Mouse (Mus musculus): ENCODE results near the gene Rfx1. TPM values are rescaled to one million over a fixed set of nuclear protein-coding genes. Genes with fewer than 3 reads are reported as not detected.
A peak's percentile ranks its signal among the peaks of the same experiment; 100 is the strongest.

The Rfx1 gene
- polyA plus RNA-seq, 2 experiments: 9.8 to 30.4 TPM

DNA sequence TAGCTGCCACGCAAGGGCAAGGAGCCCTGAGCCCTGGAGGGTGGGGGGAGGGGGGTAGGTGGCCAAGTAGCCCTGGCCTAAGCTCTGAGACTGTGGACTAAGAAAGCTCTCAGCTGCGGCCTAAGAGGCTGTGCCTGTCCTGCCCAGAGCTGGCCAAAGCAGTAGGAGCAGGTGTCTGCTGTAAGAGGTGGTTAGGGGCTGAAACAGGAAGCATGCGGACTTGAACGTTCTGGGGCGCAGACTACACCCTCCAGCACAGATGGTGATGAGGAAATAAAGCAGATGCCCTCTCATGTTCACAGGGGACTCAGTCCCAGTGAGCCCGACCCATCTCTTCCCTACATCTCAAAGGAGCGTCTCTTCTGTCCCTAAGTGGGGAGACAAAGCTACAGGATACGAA is 65.6 kb downstream of the Rfx1 start:
- H3K4me1 ChIP-seq (ENCODE audit: control insufficient read depth, insufficient read depth, low read length): peaks cover 12% of the 10 kb centered on the region; the same call in 1 of the 2 replicates
- ATAC-seq (ENCODE audit: low FRiP score, low read depth) (no peak), DNase-seq (ENCODE audit: low spot score) (no peak)
- H3K4me3 ChIP-seq (replicated peaks; ENCODE audit: low read length): no peak overlapping the region
- no peak overlapping the region for H3K9ac ChIP-seq (ENCODE audit: low read depth, low read length, severe bottlenecking)
- H3K4me2 ChIP-seq (replicated peaks; ENCODE audit: low read depth, low read length, severe bottlenecking): no peak overlapping the region
- H3K27me3 ChIP-seq (ENCODE audit: control insufficient read depth, insufficient read depth, low read length): no peaks in the 10 kb centered on the region
- WGBS: 87% methylated on average over 8 of the region's 8 CpGs
- H3K36me3 ChIP-seq (ENCODE audit: control insufficient read depth, insufficient read depth, low read length): peaks cover 57% of the 10 kb centered on the region
- H3K27ac ChIP-seq (replicated peaks; ENCODE audit: low read depth, low read length): no peak overlapping the region
- no peak for TF ChIP-seq POLR2A (IDR thresholded peaks at IDR 0.05; ENCODE audit: borderline replicate concordance, extremely low read depth, insufficient read depth, insufficient read length)
- H3K9me3 ChIP-seq (ENCODE audit: control insufficient read depth, low read length): no peaks in the 10 kb centered on the region

DNA sequence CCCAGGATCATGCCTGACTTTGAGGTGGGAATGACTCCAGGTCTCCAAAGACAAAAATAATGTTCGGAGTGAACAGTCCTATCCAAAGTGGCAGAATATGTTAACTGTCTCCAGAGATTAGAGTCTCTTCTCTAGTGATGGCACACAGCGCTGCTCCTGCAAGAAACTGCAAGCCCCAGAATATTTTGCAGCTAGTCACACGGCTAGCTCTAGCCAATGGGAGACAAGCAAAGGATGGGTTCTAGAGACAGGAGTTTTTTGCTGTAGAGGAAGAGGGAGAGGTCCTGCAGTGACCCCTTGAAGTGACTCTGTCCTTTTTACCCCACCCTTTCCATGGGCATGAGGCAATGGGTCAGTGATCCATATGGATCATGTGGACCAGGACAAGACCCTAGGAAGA is 71.2 kb downstream of the Rfx1 start:
- Histone ChIP-seq H3K4me3 (replicated peaks; ENCODE audit: low read length) (no peak overlapping the region), H3K27me3 (ENCODE audit: control insufficient read depth, insufficient read depth, low read length) (no peaks in the 10 kb centered on the region), H3K27ac (replicated peaks; ENCODE audit: low read depth, low read length) (no peak overlapping the region), H3K4me1 (ENCODE audit: control insufficient read depth, insufficient read depth, low read length) (no peaks in the 10 kb centered on the region), H3K4me2 (replicated peaks; ENCODE audit: low read depth, low read length, severe bottlenecking) (no peak overlapping the region), H3K9me3 (ENCODE audit: control insufficient read depth, low read length) (no peaks in the 10 kb centered on the region), H3K9ac (ENCODE audit: low read depth, low read length, severe bottlenecking) (no peak overlapping the region), H3K36me3 (ENCODE audit: control insufficient read depth, insufficient read depth, low read length) (peaks cover 99% of the 10 kb centered on the region)
- WGBS: 95% methylated on average over 3 of the region's 3 CpGs
- TF ChIP-seq POLR2A (IDR thresholded peaks at IDR 0.05; ENCODE audit: borderline replicate concordance, extremely low read depth, insufficient read depth, insufficient read length): no peak
- no peak for ATAC-seq (ENCODE audit: low FRiP score, low read depth)
- no peak for DNase-seq (ENCODE audit: low spot score)

DNA sequence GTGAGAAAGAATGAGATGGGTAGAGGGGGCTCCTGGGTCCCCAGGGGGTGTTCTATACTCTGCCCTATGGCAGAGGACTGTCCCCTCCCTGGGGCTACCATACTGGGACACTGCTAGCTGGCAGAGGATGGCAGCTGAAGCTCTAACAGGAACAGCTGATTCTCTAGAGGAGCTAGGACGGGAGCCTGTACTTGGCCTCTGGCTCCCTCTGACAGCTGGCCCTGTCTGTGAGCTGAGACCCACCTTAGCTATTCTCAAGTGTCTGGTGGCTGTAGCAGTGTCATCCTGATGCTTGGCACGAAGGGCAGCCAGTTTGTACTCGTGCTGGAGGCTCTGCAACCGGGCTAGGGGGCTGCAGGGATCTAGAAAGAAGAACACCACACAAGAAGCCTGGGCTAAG is 74.2 kb downstream of the Rfx1 start:
- no peak for TF ChIP-seq POLR2A (IDR thresholded peaks at IDR 0.05; ENCODE audit: borderline replicate concordance, extremely low read depth, insufficient read depth, insufficient read length)
- 0 out of 2 replicates have a peak, but pooled peaks have one; percentile 8 for ATAC-seq (ENCODE audit: low FRiP score, low read depth)

DNA sequence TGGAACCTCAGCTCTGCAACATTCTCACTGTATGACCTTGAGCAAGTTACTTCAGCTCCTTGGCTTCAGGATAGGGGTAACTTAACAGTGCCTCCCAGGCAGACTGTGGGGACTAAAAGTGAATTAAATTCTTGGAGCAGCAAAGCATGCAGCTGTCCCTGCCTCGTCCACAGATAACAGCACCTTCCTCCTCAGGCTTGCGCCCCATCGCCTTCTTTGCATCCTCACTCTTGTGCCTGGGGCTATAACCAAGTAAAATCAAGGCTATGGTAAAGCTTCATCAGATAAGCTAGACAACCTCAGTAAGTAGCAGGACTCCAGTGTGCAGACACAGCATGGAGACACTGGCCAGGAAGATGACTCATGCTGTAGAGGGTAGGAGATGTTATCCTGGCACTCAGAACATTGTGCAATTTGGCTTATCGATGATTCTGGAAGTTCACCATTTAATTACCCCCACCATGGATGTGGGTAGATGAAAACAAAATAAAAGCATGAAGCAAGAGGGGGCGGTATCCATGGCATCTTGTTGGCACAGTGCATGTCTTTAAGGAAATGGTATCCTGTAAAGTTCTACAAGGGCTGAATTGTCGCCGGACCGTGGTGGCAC is 78.1 kb downstream of the Rfx1 start:
- DNase-seq (ENCODE audit: low spot score): no peak

More for the DNA sequence above, 74.2 kb downstream of the Rfx1 start:
- no peak overlapping the region for H3K4me3 ChIP-seq (replicated peaks; ENCODE audit: low read length)
- no peaks in the 10 kb centered on the region for H3K27me3 ChIP-seq (ENCODE audit: control insufficient read depth, insufficient read depth, low read length)
- H3K36me3 ChIP-seq (ENCODE audit: control insufficient read depth, insufficient read depth, low read length): peaks cover 86% of the 10 kb centered on the region
- no peaks in the 10 kb centered on the region for H3K9me3 ChIP-seq (ENCODE audit: control insufficient read depth, low read length)
- no peak for DNase-seq (ENCODE audit: low spot score)
- no peak overlapping the region for H3K9ac ChIP-seq (ENCODE audit: low read depth, low read length, severe bottlenecking)
- no peaks in the 10 kb centered on the region for H3K4me1 ChIP-seq (ENCODE audit: control insufficient read depth, insufficient read depth, low read length)
- no peak overlapping the region for H3K27ac ChIP-seq (replicated peaks; ENCODE audit: low read depth, low read length)
- no peak overlapping the region for H3K4me2 ChIP-seq (replicated peaks; ENCODE audit: low read depth, low read length, severe bottlenecking)
- WGBS: 78% methylated on average over 4 of the region's 4 CpGs

More for the DNA sequence above, 78.1 kb downstream of the Rfx1 start:
- Histone ChIP-seq H3K36me3 (ENCODE audit: control insufficient read depth, insufficient read depth, low read length) (peaks cover 48% of the 10 kb centered on the region), H3K4me1 (ENCODE audit: control insufficient read depth, insufficient read depth, low read length) (peaks cover 14% of the 10 kb centered on the region), H3K4me2 (replicated peaks; ENCODE audit: low read depth, low read length, severe bottlenecking) (no peak overlapping the region), H3K9me3 (ENCODE audit: control insufficient read depth, low read length) (no peaks in the 10 kb centered on the region), H3K27me3 (ENCODE audit: control insufficient read depth, insufficient read depth, low read length) (no peaks in the 10 kb centered on the region), H3K4me3 (replicated peaks; ENCODE audit: low read length) (no peak overlapping the region), H3K27ac (replicated peaks; ENCODE audit: low read depth, low read length) (no peak overlapping the region), H3K9ac (ENCODE audit: low read depth, low read length, severe bottlenecking) (no peak overlapping the region)
- ATAC-seq (ENCODE audit: low FRiP score, low read depth): no peak
- 90% methylated on average over 8 of the region's 8 CpGs for WGBS
- no peak for TF ChIP-seq POLR2A (IDR thresholded peaks at IDR 0.05; ENCODE audit: borderline replicate concordance, extremely low read depth, insufficient read depth, insufficient read length)

MicroRNA genes within 50 kb of the gene (microRNA counts, 519-probe panel; counts per million panel counts)
- 2,538 counts per million, percentile 43 among the panel's probes with 10 or more counts for microRNA mmu-miR-709

Small RNA genes within 50 kb of the gene (microRNA-seq; reads per million reads assigned to microRNA genes)
- not detected for gene Mir709

Other genes starting within 250 kb of the Rfx1 start
- 123 and 177 TPM in 2 replicates for gene Adgrl1, start 166.7 kb upstream of the Rfx1 start, polyA plus RNA-seq (2012; rRNA removed)
- 38.5 and 45.3 TPM in 2 replicates for gene Adgrl1, start 166.7 kb upstream of the Rfx1 start, polyA plus RNA-seq (2014; fragmentation: Nextera tagmentation; extraction: Ambion mirVana)
- gene Gm10644, start 111.6 kb upstream of the Rfx1 start, polyA plus RNA-seq (2012; rRNA removed): 0.63 and 0.69 TPM in 2 replicates
- gene Gm10644, start 111.6 kb upstream of the Rfx1 start, polyA plus RNA-seq (2014; fragmentation: Nextera tagmentation; extraction: Ambion mirVana): 0.48 and 0.53 TPM in 2 replicates
- gene Asf1b, start 111.3 kb upstream of the Rfx1 start, polyA plus RNA-seq (2012; rRNA removed): 70.4 and 76.2 TPM in 2 replicates
- gene Asf1b, start 111.3 kb upstream of the Rfx1 start, polyA plus RNA-seq (2014; fragmentation: Nextera tagmentation; extraction: Ambion mirVana): 56.0 and 61.2 TPM in 2 replicates
- gene Prkaca, start 93.8 kb upstream of the Rfx1 start, polyA plus RNA-seq (2012; rRNA removed): 132 and 141 TPM in 2 replicates
- gene Prkaca, start 93.8 kb upstream of the Rfx1 start, polyA plus RNA-seq (2014; fragmentation: Nextera tagmentation; extraction: Ambion mirVana): 151 and 158 TPM in 2 replicates
- gene Samd1, start 69.2 kb upstream of the Rfx1 start, polyA plus RNA-seq (2012; rRNA removed): 99.8 and 111 TPM in 2 replicates
- 17.2 and 17.4 TPM in 2 replicates for gene Samd1, start 69.2 kb upstream of the Rfx1 start, polyA plus RNA-seq (2014; fragmentation: Nextera tagmentation; extraction: Ambion mirVana)
- 0.72 and 0.73 TPM in 2 replicates for gene 1700067K01Rik, start 65.3 kb upstream of the Rfx1 start, polyA plus RNA-seq (2012; rRNA removed)
- gene 1700067K01Rik, start 65.3 kb upstream of the Rfx1 start, polyA plus RNA-seq (2014; fragmentation: Nextera tagmentation; extraction: Ambion mirVana): 1.6 and 2.3 TPM in 2 replicates
- 0.35 and 1.1 TPM in 2 replicates for gene 2210011C24Rik, start 54.7 kb upstream of the Rfx1 start, polyA plus RNA-seq (2012; rRNA removed)
- gene 2210011C24Rik, start 54.7 kb upstream of the Rfx1 start, polyA plus RNA-seq (2014; fragmentation: Nextera tagmentation; extraction: Ambion mirVana): 0.44 and 2.0 TPM in 2 replicates
- gene Palm3, start 45.4 kb upstream of the Rfx1 start, polyA plus RNA-seq (2012; rRNA removed): 4.5 and 8.6 TPM in 2 replicates
- 3.0 and 4.6 TPM in 2 replicates for gene Palm3, start 45.4 kb upstream of the Rfx1 start, polyA plus RNA-seq (2014; fragmentation: Nextera tagmentation; extraction: Ambion mirVana)
- 2.1 and 2.3 TPM in 2 replicates for gene Il27ra, start 24.2 kb upstream of the Rfx1 start, polyA plus RNA-seq (2012; rRNA removed)
- 0.78 and 0.79 TPM in 2 replicates for gene Il27ra, start 24.2 kb upstream of the Rfx1 start, polyA plus RNA-seq (2014; fragmentation: Nextera tagmentation; extraction: Ambion mirVana)
- gene Rln3, start 21.8 kb upstream of the Rfx1 start, polyA plus RNA-seq (2012; rRNA removed): not detected in 2 replicates
- not detected in 2 replicates for gene Rln3, start 21.8 kb upstream of the Rfx1 start, polyA plus RNA-seq (2014; fragmentation: Nextera tagmentation; extraction: Ambion mirVana)
- gene Gm10643, start 1.7 kb upstream of the Rfx1 start, polyA plus RNA-seq (2012; rRNA removed): 2.2 and 2.6 TPM in 2 replicates
- gene Gm10643, start 1.7 kb upstream of the Rfx1 start, polyA plus RNA-seq (2014; fragmentation: Nextera tagmentation; extraction: Ambion mirVana): 2.0 and 2.1 TPM in 2 replicates
- gene Dcaf15, start 37.9 kb downstream of the Rfx1 start, polyA plus RNA-seq (2012; rRNA removed): 79.5 and 103 TPM in 2 replicates
- 8.7 and 11.5 TPM in 2 replicates for gene Dcaf15, start 37.9 kb downstream of the Rfx1 start, polyA plus RNA-seq (2014; fragmentation: Nextera tagmentation; extraction: Ambion mirVana)
- 4.9 and 6.7 TPM in 2 replicates for gene Podnl1, start 59.2 kb downstream of the Rfx1 start, polyA plus RNA-seq (2012; rRNA removed)
- 1.3 and 1.5 TPM in 2 replicates for gene Podnl1, start 59.2 kb downstream of the Rfx1 start, polyA plus RNA-seq (2014; fragmentation: Nextera tagmentation; extraction: Ambion mirVana)
- 30.9 and 34.3 TPM in 2 replicates for gene Cc2d1a, start 81.1 kb downstream of the Rfx1 start, polyA plus RNA-seq (2012; rRNA removed)
- gene Cc2d1a, start 81.1 kb downstream of the Rfx1 start, polyA plus RNA-seq (2014; fragmentation: Nextera tagmentation; extraction: Ambion mirVana): 21.6 and 22.9 TPM in 2 replicates
- gene 4930432K21Rik, start 81.2 kb downstream of the Rfx1 start, polyA plus RNA-seq (2012; rRNA removed): 1.7 TPM in 2 replicates
- gene 4930432K21Rik, start 81.2 kb downstream of the Rfx1 start, polyA plus RNA-seq (2014; fragmentation: Nextera tagmentation; extraction: Ambion mirVana): 0.44 and 0.72 TPM in 2 replicates
- 3.0 and 4.8 TPM in 2 replicates for gene Nanos3, start 118.4 kb downstream of the Rfx1 start, polyA plus RNA-seq (2012; rRNA removed)
- gene Nanos3, start 118.4 kb downstream of the Rfx1 start, polyA plus RNA-seq (2014; fragmentation: Nextera tagmentation; extraction: Ambion mirVana): 5.4 and 5.8 TPM in 2 replicates
- gene Zswim4, start 170.2 kb downstream of the Rfx1 start, polyA plus RNA-seq (2012; rRNA removed): 23.8 and 35.1 TPM in 2 replicates
- gene Zswim4, start 170.2 kb downstream of the Rfx1 start, polyA plus RNA-seq (2014; fragmentation: Nextera tagmentation; extraction: Ambion mirVana): 13.9 and 17.1 TPM in 2 replicates
- 173 and 221 TPM in 2 replicates for gene D8Ertd738e, start 182.9 kb downstream of the Rfx1 start, polyA plus RNA-seq (2012; rRNA removed)
- 374 and 380 TPM in 2 replicates for gene D8Ertd738e, start 182.9 kb downstream of the Rfx1 start, polyA plus RNA-seq (2014; fragmentation: Nextera tagmentation; extraction: Ambion mirVana)
- 49.3 and 107 TPM in 2 replicates for gene Mri1, start 190.5 kb downstream of the Rfx1 start, polyA plus RNA-seq (2012; rRNA removed)
- gene Mri1, start 190.5 kb downstream of the Rfx1 start, polyA plus RNA-seq (2014; fragmentation: Nextera tagmentation; extraction: Ambion mirVana): 58.1 and 60.4 TPM in 2 replicates
- gene Ccdc130, start 203.5 kb downstream of the Rfx1 start, polyA plus RNA-seq (2012; rRNA removed): 38.0 and 39.5 TPM in 2 replicates
- gene Ccdc130, start 203.5 kb downstream of the Rfx1 start, polyA plus RNA-seq (2014; fragmentation: Nextera tagmentation; extraction: Ambion mirVana): 16.5 and 19.1 TPM in 2 replicates

Measured in limb, embryonic 14.5 days (tissue).